Mouse (Mus musculus): ENCODE measurements around the gene Mycbpap.

DNA sequence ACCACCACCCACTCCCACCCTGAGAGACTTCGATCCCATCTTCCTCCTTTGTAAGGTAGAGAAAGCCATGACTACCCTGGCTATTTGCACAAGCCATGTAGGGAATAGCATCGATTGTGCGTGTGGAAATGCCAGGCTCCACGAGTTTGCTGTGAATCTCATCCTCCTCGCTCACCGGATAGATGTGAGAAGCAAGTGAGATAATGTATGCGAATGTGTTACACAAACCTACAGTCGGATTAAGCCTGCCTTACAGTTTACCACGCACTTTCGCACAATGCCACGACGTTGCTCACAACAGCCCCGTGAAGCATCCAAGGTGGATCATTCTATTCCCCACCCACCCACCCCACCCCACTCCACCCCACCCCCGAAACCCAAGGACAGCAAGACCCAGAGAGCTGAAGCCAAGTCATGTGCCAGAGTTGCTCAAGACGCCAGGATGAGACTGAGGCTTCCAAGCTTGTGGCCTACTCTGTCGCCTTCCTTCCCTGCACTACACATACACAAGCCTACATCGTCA lies 55.1 kb downstream of the Mycbpap start:
- no peak for TF ChIP-seq POLR2A (IDR thresholded peaks at IDR 0.05; ENCODE audit: borderline replicate concordance, extremely low read depth, low read depth, low read length)
- no peak for TF ChIP-seq CTCF (IDR thresholded peaks at IDR 0.05; ENCODE audit: insufficient read depth, low read length)

Measured in lung, adult 2 months (tissue).